Mouse (Mus musculus): Measurements from ENCODE around the gene Ccdc120.

DNA sequence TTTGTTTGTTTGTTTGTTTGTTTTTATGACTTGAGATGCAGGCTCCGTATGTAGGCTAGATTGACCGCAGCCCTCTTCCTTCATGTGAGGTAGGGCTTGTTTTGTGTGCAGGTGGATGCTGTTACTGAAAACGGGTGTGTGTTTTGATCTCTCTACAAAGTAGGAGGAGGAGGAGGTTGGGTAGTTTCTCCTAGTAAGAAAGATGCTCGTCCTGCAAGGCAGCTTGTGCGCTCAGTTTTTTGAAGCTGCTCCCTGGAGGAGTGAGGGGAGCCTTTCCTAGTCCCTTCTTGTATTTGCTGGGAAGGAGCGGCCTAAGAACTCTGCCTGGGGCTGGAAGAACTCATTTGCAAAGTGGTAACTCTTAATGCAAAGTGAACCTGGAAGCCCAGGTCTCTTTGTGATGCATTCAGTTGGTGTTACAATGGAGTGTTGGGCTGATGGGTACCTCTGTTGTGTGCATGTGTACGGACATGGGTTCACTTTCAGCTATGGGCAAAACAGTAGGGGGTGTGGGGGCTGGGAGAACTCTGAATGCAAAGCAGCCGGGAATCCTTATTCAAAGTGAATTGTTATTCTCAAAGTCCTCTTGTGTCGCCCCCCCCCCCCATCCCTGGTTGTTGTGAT, 14.1 kb upstream of the Ccdc120 start:
- no peak for TF ChIP-seq POLR2A (IDR thresholded peaks at IDR 0.05; ENCODE audit: extremely low read depth, insufficient read depth, low read length)
- no peak for TF ChIP-seq CTCF (IDR thresholded peaks at IDR 0.05; ENCODE audit: low read depth, low read length)

All from liver, adult 2 months (tissue).